Comparison of ENCODE assay signal across 13 mouse cellular contexts in genomic region chr7:29306108-29306507, GRCm38 (mm10). TPM values are rescaled to one million over a fixed set of nuclear protein-coding genes. Genes with fewer than 3 reads are reported as not detected.
DNase-seq lines count a peak whose midpoint lies in the region; ATAC-seq and TF ChIP-seq lines count a peak whose summit lies in the region.
"Had no signal": no experiment of that assay in that cellular context is flagged by ENCODE, and none has a peak within 500 bp of the region (broad histone marks: within the 10 kb centered on the region; RNA-seq: fewer than 3 reads in every experiment).

No protein-coding gene starts in this region.

- WGBS in lung, embryonic 15.5 days: 51% methylated on average over 7 of the region's 7 CpGs
- WGBS in forebrain, embryonic 16.5 days: 11% methylated on average over 7 of the region's 7 CpGs
- 27% methylated on average over 7 of the region's 7 CpGs for WGBS in midbrain, embryonic 10.5 days
- WGBS in olfactory bulb, adult 2 months: 32% methylated on average over 7 of the region's 7 CpGs

- no peak for ATAC-seq in lung, embryonic 15.5 days (ENCODE audit: borderline replicate concordance, extremely low read depth, low FRiP score, low TSS enrichment)
- no peak for ATAC-seq in forebrain, embryonic 16.5 days
- ATAC-seq in erythroblast, adult 5-6 weeks (replicated peaks; ENCODE audit: low FRiP score, poor library complexity, severe bottlenecking): no peak

- TF ChIP-seq CTCF in olfactory bulb, adult 2 months (IDR thresholded peaks at IDR 0.05; ENCODE audit: insufficient read depth, low read depth, low read length): no peak

- no peak overlapping the region for H3K4me3 ChIP-seq in lung, embryonic 15.5 days
- H3K4me3 ChIP-seq in forebrain, embryonic 16.5 days (replicated peaks; ENCODE audit: low read length): peak overlapping the region; percentile 81
- peak overlapping the region; percentile 83 for H3K4me3 ChIP-seq in midbrain, embryonic 10.5 days
- H3K4me3 ChIP-seq in olfactory bulb, adult 2 months (ENCODE audit: insufficient read depth, low read depth, low read length): peak overlapping the region; percentile 8; the same call in 1 of the 2 replicates
- H3K4me3 ChIP-seq: heart, embryonic 15.5 days had no signal

- intact Hi-C loops in left cerebral cortex, postnatal 4 days (cut with DNase I): loop anchor here (5.0 to 10.0 kb wide), 2 partner anchors 59 to 216 kb away; no protein-coding TSS in a partner anchor

- H3K9ac ChIP-seq in lung, embryonic 15.5 days: no peak overlapping the region
- peak overlapping the region; percentile 26; the same call in 1 of the 2 replicates for H3K9ac ChIP-seq in forebrain, embryonic 16.5 days (replicated peaks; ENCODE audit: low read depth, low read length)
- H3K9ac ChIP-seq: heart, embryonic 15.5 days had no signal

- no peak overlapping the region for H3K27ac ChIP-seq in lung, embryonic 15.5 days
- peak overlapping the region; percentile 54 for H3K27ac ChIP-seq in forebrain, embryonic 16.5 days (ENCODE audit: low read length)
- H3K27ac ChIP-seq in midbrain, embryonic 10.5 days (replicated peaks): peak overlapping the region; percentile 90
- H3K27ac ChIP-seq in olfactory bulb, adult 2 months (ENCODE audit: insufficient read depth, low read depth, low read length): peak overlapping the region; percentile 27; the same call in 1 of the 2 replicates
- H3K27ac ChIP-seq: heart, embryonic 15.5 days had no signal

- TF ChIP-seq POLR2A in olfactory bulb, adult 2 months (IDR thresholded peaks at IDR 0.05; ENCODE audit: insufficient read depth, low read depth, low read length): no peak

- peaks cover 25% of the 10 kb centered on the region for H3K27me3 ChIP-seq in lung, embryonic 15.5 days
- no peaks in the 10 kb centered on the region for H3K27me3 ChIP-seq in forebrain, embryonic 16.5 days (replicated peaks; ENCODE audit: control insufficient read depth, insufficient read depth, low read length)
- peaks cover 46% of the 10 kb centered on the region for H3K27me3 ChIP-seq in midbrain, embryonic 10.5 days (ENCODE audit: low read depth, poor library complexity, severe bottlenecking)

- H3K4me1 ChIP-seq in lung, embryonic 15.5 days: peaks cover 54% of the 10 kb centered on the region
- peaks cover 47% of the 10 kb centered on the region for H3K4me1 ChIP-seq in forebrain, embryonic 16.5 days (replicated peaks; ENCODE audit: control insufficient read depth, insufficient read depth, low read length)
- H3K4me1 ChIP-seq in midbrain, embryonic 10.5 days: peaks cover 82% of the 10 kb centered on the region
- peaks cover 22% of the 10 kb centered on the region for H3K4me1 ChIP-seq in olfactory bulb, adult 2 months (ENCODE audit: control insufficient read depth, insufficient read depth, low read length)

- no peaks in the 10 kb centered on the region for H3K9me3 ChIP-seq in lung, embryonic 15.5 days
- H3K9me3 ChIP-seq in forebrain, embryonic 16.5 days (ENCODE audit: control insufficient read depth, low read length): no peaks in the 10 kb centered on the region
- H3K9me3 ChIP-seq in midbrain, embryonic 10.5 days (replicated peaks): no peaks in the 10 kb centered on the region
- H3K9me3 ChIP-seq: heart, embryonic 15.5 days had no signal

- H3K4me2 ChIP-seq in lung, embryonic 15.5 days: peak overlapping the region; percentile 95; the same call in 1 of the 2 replicates
- H3K4me2 ChIP-seq in forebrain, embryonic 16.5 days (ENCODE audit: low read length): peak overlapping the region; percentile 97
- H3K4me2 ChIP-seq: heart, embryonic 15.5 days had no signal

- H3K36me3 ChIP-seq in lung, embryonic 15.5 days: no peaks in the 10 kb centered on the region
- H3K36me3 ChIP-seq in forebrain, embryonic 16.5 days (ENCODE audit: control insufficient read depth, insufficient read depth): no peaks in the 10 kb centered on the region; the same call in 1 of the 2 replicates
- peaks cover 10% of the 10 kb centered on the region for H3K36me3 ChIP-seq in midbrain, embryonic 10.5 days
- H3K36me3 ChIP-seq: heart, embryonic 15.5 days had no signal

- DNase-seq in lung, postnatal 25 days (ENCODE audit: low spot score): no peak
- no peak for DNase-seq in midbrain, embryonic 10.5 days (ENCODE audit: low spot score)
- no peak for DNase-seq in layer of hippocampus, adult 11-12 months (ENCODE audit: low spot score)
- no peak for DNase-seq in left cerebral cortex, postnatal 4 days
- DNase-seq: cerebellum, adult 11 months; kidney, adult 11 months; thymus, adult 18-20 months had no signal

RNA-seq across cellular contexts. Expression of gene Dpf1, which starts 2.4 kb away (rescaled TPM):
- 12.8 and 13.7 TPM in 2 replicates for polyA plus RNA-seq in lung, embryonic 15.5 days (2015; fragmentation: Nextera tagmentation; extraction: Ambion mirVana)
- polyA plus RNA-seq in forebrain, embryonic 16.5 days (2015; fragmentation: Nextera tagmentation; extraction: Ambion mirVana): 259 and 270 TPM in 2 replicates
- 38.8 and 55.4 TPM in 2 replicates for polyA plus RNA-seq in midbrain, embryonic 10.5 days (2016; fragmentation: Nextera tagmentation; extraction: Ambion mirVana)
- polyA plus RNA-seq in olfactory bulb, adult 2 months (2012; ENCODE audit: insufficient read depth, insufficient read length, low replicate concordance, missing spikeins): not detected in 2 replicates
- total RNA-seq in erythroblast, adult 5-6 weeks (2015; ENCODE audit: low replicate concordance): not detected in 2 replicates
- not detected in 2 replicates for total RNA-seq in erythroblast, adult 5-6 weeks (2017; ENCODE audit: low replicate concordance)
- 100 to 1,000 TPM; 222 to 228 TPM for total RNA-seq in left cerebral cortex, postnatal 4 days (2021)

RNA-seq across cellular contexts. Expression of gene Ppp1r14a, which starts 17.0 kb away (rescaled TPM):
- 148 and 159 TPM in 2 replicates for polyA plus RNA-seq in lung, embryonic 15.5 days (2015; fragmentation: Nextera tagmentation; extraction: Ambion mirVana)
- polyA plus RNA-seq in forebrain, embryonic 16.5 days (2015; fragmentation: Nextera tagmentation; extraction: Ambion mirVana): 4.3 and 6.1 TPM in 2 replicates
- 21.9 and 22.2 TPM in 2 replicates for polyA plus RNA-seq in midbrain, embryonic 10.5 days (2016; fragmentation: Nextera tagmentation; extraction: Ambion mirVana)
- not detected in 2 replicates for polyA plus RNA-seq in olfactory bulb, adult 2 months (2012; ENCODE audit: insufficient read depth, insufficient read length, low replicate concordance, missing spikeins)
- not detected in 2 replicates for total RNA-seq in erythroblast, adult 5-6 weeks (2015; ENCODE audit: low replicate concordance)
- not detected in 2 replicates for total RNA-seq in erythroblast, adult 5-6 weeks (2017; ENCODE audit: low replicate concordance)
- 1 to 10 TPM; 1.5 to 1.9 TPM for total RNA-seq in left cerebral cortex, postnatal 4 days (2021)

RNA-seq across cellular contexts. Expression of gene Spint2, which starts 24.4 kb away (rescaled TPM):
- 325 and 332 TPM in 2 replicates for polyA plus RNA-seq in lung, embryonic 15.5 days (2015; fragmentation: Nextera tagmentation; extraction: Ambion mirVana)
- 39.9 and 50.9 TPM in 2 replicates for polyA plus RNA-seq in forebrain, embryonic 16.5 days (2015; fragmentation: Nextera tagmentation; extraction: Ambion mirVana)
- 20.5 and 20.8 TPM in 2 replicates for polyA plus RNA-seq in midbrain, embryonic 10.5 days (2016; fragmentation: Nextera tagmentation; extraction: Ambion mirVana)
- not detected in 2 replicates for polyA plus RNA-seq in olfactory bulb, adult 2 months (2012; ENCODE audit: insufficient read depth, insufficient read length, low replicate concordance, missing spikeins)
- 15.5 and 18.8 TPM in 2 replicates for total RNA-seq in erythroblast, adult 5-6 weeks (2015; ENCODE audit: low replicate concordance)
- 6.8 and 7.6 TPM in 2 replicates for total RNA-seq in erythroblast, adult 5-6 weeks (2017; ENCODE audit: low replicate concordance)
- 10 to 100 TPM; 23.8 to 34.4 TPM for total RNA-seq in left cerebral cortex, postnatal 4 days (2021)

RNA-seq across cellular contexts. Expression of gene 2200002D01Rik, which starts 57.8 kb away (rescaled TPM):
- polyA plus RNA-seq in lung, embryonic 15.5 days (2015; fragmentation: Nextera tagmentation; extraction: Ambion mirVana): 13.1 and 14.4 TPM in 2 replicates
- polyA plus RNA-seq in forebrain, embryonic 16.5 days (2015; fragmentation: Nextera tagmentation; extraction: Ambion mirVana): 0.65 and 1.5 TPM in 2 replicates
- polyA plus RNA-seq in midbrain, embryonic 10.5 days (2016; fragmentation: Nextera tagmentation; extraction: Ambion mirVana): 4.2 and 4.7 TPM in 2 replicates
- polyA plus RNA-seq in olfactory bulb, adult 2 months (2012; ENCODE audit: insufficient read depth, insufficient read length, low replicate concordance, missing spikeins): not detected in 2 replicates
- total RNA-seq in erythroblast, adult 5-6 weeks (2015; ENCODE audit: low replicate concordance): not detected in 2 replicates
- total RNA-seq in erythroblast, adult 5-6 weeks (2017; ENCODE audit: low replicate concordance): 2.5 TPM in 1 of 2 replicates, not detected in the other
- under 1 TPM in 1 of 2 experiments, not detected in 1; 0.80 TPM for total RNA-seq in left cerebral cortex, postnatal 4 days (2021)
- total RNA-seq: left cerebral cortex, postnatal 14 days had no signal

Comparison
In these comparisons a context has a peak if more than half of its experiments do, and no peak if none do; other contexts are left out.
1. RNA of gene Dpf1, which starts 2.4 kb away (polyA plus RNA-seq): 259 to 270 TPM in forebrain, embryonic 16.5 days, 38.8 to 55.4 TPM in midbrain, embryonic 10.5 days and 12.8 to 13.7 TPM in lung, embryonic 15.5 days; not detected in olfactory bulb, adult 2 months; every median in the first group is over 10 times any median in the second.